Mouse (Mus musculus) midbrain, postnatal 0 days (tissue): ENCODE results near the gene Zbtb22. TPM values are rescaled to one million over a fixed set of nuclear protein-coding genes. Genes with fewer than 3 reads are reported as not detected.
"Not testable (repeated sequence)": the region's sequence is repeated elsewhere in the genome, so short reads cannot be mapped to it uniquely, and the experiment has no call there.

ENCODE experiments used
- ATAC-seq: fragments of 200-750 bp; cut with Nextera tagmentation; 2 replicates; pipeline ENCODE4 v1.8.0; 2017; ENCODE audit warnings: moderate number of reproducible peaks, mild to moderate bottlenecking, moderate TSS enrichment, moderate library complexity; ENCODE audit not compliant: low FRiP score
- DNase-seq: peaks from one replicate; pipeline ENCODE4 v3.0.0-alpha.2; 2015; ENCODE audit warnings: low spot score
- H3K27ac ChIP-seq: fragments of 300-500 bp; sonication (generic); 2 replicates; pipeline ENCODE4 v1.5.1; 2014; ENCODE audit warnings: low read depth, mild to moderate bottlenecking, low read length, mixed read lengths
- H3K27me3 ChIP-seq: fragments of 300-500 bp; sonication (generic); 2 replicates; pipeline ENCODE4 v1.6.1; 2014; ENCODE audit warnings: low read length, control low read depth, mixed read lengths; ENCODE audit not compliant: insufficient read depth
- H3K36me3 ChIP-seq: fragments of 300-500 bp; sonication (generic); 2 replicates; pipeline ENCODE4 v1.6.1; 2014; ENCODE audit warnings: low read length, control low read depth, mixed read lengths; ENCODE audit not compliant: insufficient read depth
- H3K4me1 ChIP-seq: fragments of 300-500 bp; sonication (generic); 2 replicates; pipeline ENCODE4 v1.6.1; 2014; ENCODE audit warnings: mild to moderate bottlenecking, control low read depth, antibody characterized with exemption, low read length, mixed read lengths; ENCODE audit not compliant: insufficient read depth
- H3K4me2 ChIP-seq: fragments of 300-500 bp; sonication (generic); 2 replicates; pipeline ENCODE4 v1.6.1; 2014; ENCODE audit warnings: low read depth, mild to moderate bottlenecking, low read length, mixed read lengths; ENCODE audit not compliant: poor library complexity, severe bottlenecking
- H3K4me3 ChIP-seq: fragments of 300-500 bp; sonication (generic); 2 replicates; pipeline ENCODE4 v1.5.1; 2014; ENCODE audit warnings: low read depth, mild to moderate bottlenecking, low read length, moderate library complexity
- H3K9ac ChIP-seq: fragments of 300-500 bp; sonication (generic); replicated peaks from 2 replicates; pipeline ENCODE4 v1.6.1; 2014; ENCODE audit warnings: mild to moderate bottlenecking, low read length, moderate library complexity, mixed read lengths; ENCODE audit not compliant: poor library complexity, severe bottlenecking
- H3K9me3 ChIP-seq: fragments of 300-500 bp; sonication (generic); 2 replicates; pipeline ENCODE4 v1.6.1; 2016; ENCODE audit warnings: low read length, control low read depth
- CTCF ChIP-seq: IDR thresholded peaks from 2 replicates; pipeline ENCODE4 v1.5.1; 2016; ENCODE audit warnings: antibody characterized with exemption, mild to moderate bottlenecking
- WGBS: fragments of 180-500 bp; shearing (Covaris S2); extraction: QIAGEN DNeasy Blood & Tissue Kit; methylation state at CpG from one replicate; pipeline ENCODE4 v1.1.7; 2014; 5-methylcytosine and 5-hydroxymethylcytosine counted together
- polyA plus RNA-seq: library from polyadenylated mRNA; unstranded; fragments of >200 nt; fragmentation: Nextera tagmentation; extraction: Ambion mirVana; gene quantifications from 2 replicates; pipeline ENCODE4 v1.2.1, GENCODE M21; 2015
- total RNA-seq: library from RNA; depleted of rRNA; stranded (reverse); fragments of >200 nt; gene quantifications from 2 replicates; pipeline ENCODE4 v1.2.3, GENCODE M21; 2014

The Zbtb22 gene
- total and polyA plus RNA-seq, 2 experiments from 2014 or later, result 18.6 to 44.3 TPM

- no peak for TF ChIP-seq CTCF
- Histone ChIP-seq H3K27me3 (no peaks in the 10 kb centered on the region), H3K4me3 (no peak overlapping the region), H3K36me3 (no peaks in the 10 kb centered on the region), H3K4me1 (no peaks in the 10 kb centered on the region), H3K27ac (no peak overlapping the region), H3K4me2 (no peak overlapping the region), H3K9ac (no peak overlapping the region), H3K9me3 (no peaks in the 10 kb centered on the region)
- ATAC-seq (no peak), DNase-seq (no peak)
- WGBS, result 79% methylated on average over 4 of the region's 4 CpGs
Observed at GRCm38 (mm10) chr17:33899642-33900041, 16.1 kb upstream of the Zbtb22 start.

DNA sequence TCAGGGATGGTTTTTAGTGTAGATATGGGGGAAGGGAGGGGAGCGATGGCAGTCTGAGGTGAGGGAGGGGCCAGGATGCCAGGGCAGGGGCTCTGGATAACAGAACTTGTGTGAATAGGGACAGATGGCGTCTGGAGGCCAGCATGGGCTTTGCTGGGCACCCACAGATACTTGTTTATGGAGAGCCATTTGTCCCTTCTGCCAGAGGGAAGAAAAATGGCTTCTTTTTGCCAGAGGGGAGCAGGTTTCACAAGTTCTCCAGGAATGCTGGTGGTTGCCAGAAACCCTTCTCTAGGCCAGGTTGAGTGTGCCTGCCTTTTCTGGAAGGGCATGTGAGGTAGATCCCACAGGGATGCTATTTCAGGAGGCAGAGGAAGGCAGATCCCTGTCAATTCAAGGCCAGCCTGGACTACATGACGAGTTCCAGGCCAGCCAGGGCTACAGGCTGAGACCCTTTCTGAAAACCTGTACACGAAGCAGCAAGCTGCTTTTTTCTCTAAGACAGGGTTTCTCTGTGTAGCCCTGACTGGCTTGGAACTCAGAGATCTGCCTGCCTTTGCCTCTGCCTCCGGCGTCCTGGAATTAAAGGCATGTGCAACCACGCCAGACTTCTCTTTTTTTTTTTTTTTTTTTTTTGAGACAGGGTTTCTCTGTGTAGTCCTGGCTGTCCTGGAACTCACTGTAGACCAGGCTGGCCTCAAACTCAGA lies 15.3 kb upstream of the Zbtb22 start:
- no peak overlapping the region for H3K4me3 ChIP-seq
- H3K27ac ChIP-seq, result no peak overlapping the region
- no peak overlapping the region for H3K4me2 ChIP-seq
- no peak for TF ChIP-seq CTCF
- ATAC-seq (no peak), DNase-seq (no peak)
- no peaks in the 10 kb centered on the region for H3K36me3 ChIP-seq
- H3K9ac ChIP-seq, result no peak overlapping the region
- WGBS, result 78% methylated on average over 7 of the region's 7 CpGs
- no peaks in the 10 kb centered on the region for H3K9me3 ChIP-seq
- no peaks in the 10 kb centered on the region for H3K27me3 ChIP-seq
- no peaks in the 10 kb centered on the region for H3K4me1 ChIP-seq

GRCm38 (mm10) chr17:33900989-33901314 lies 14.8 kb upstream of the Zbtb22 start:
- no peaks in the 10 kb centered on the region for H3K36me3 ChIP-seq
- DNase-seq (no peak), ATAC-seq (no peak)
- H3K27ac ChIP-seq, result no peak overlapping the region
- no peaks in the 10 kb centered on the region for H3K4me1 ChIP-seq
- H3K9me3 ChIP-seq, result no peaks in the 10 kb centered on the region
- no peak overlapping the region for H3K9ac ChIP-seq
- no peak overlapping the region for H3K4me2 ChIP-seq
- TF ChIP-seq CTCF, result no peak
- H3K4me3 ChIP-seq, result no peak overlapping the region
- H3K27me3 ChIP-seq, result no peaks in the 10 kb centered on the region
- WGBS, result 90% methylated on average over 4 of the region's 4 CpGs

DNA sequence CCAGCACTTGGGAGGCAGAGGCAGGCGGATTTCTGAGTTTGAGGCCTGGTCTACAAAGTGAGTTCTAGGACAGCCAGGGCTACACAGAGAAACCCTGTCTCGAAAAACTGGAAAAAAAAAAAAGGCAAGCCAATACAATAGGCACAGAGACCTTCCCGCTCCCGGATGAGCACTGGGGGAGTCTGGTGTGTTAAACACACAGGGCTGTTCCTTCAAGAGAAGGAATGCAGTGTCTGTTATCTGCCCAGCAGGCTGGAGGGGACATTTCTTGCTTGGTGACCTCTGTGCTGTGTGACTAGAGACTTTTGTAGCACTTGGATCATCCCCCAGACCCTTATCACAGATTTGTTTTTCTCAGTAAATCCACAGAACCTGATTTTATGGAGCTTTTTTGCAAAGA lies 14.1 kb upstream of the Zbtb22 start:
- Histone ChIP-seq H3K27me3 (no peaks in the 10 kb centered on the region), H3K9me3 (no peaks in the 10 kb centered on the region), H3K4me3 (no peak overlapping the region), H3K27ac (no peak overlapping the region), H3K4me1 (no peaks in the 10 kb centered on the region), H3K36me3 (no peaks in the 10 kb centered on the region), H3K9ac (no peak overlapping the region), H3K4me2 (no peak overlapping the region)
- TF ChIP-seq CTCF, result no peak
- ATAC-seq, result no peak
- no peak for DNase-seq
- 72% methylated on average over 4 of the region's 4 CpGs for WGBS

DNA sequence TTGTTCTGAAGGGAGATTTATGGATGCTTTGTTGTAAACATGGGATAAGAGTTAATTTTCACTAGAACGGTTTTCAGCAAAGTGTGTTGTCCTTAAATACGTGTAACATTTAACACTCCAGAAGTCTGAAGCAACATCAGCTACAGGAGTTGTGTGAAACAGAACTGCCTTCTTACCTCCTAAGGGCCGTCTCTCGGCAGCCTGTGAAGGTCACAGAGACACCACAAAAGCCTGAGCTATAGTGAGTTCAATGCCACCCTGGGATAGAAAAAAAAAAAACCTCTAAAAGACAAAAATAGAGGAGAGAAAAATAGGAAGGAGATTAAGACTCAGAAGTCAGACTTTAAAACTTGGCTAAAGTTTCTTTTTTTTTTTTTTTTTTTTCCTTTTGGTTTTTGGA lies 13.6 kb upstream of the Zbtb22 start:
- ATAC-seq (no peak), DNase-seq (no peak)
- no peaks in the 10 kb centered on the region for H3K9me3 ChIP-seq
- 81% methylated on average over 4 of the region's 4 CpGs for WGBS
- no peak overlapping the region for H3K9ac ChIP-seq
- H3K4me1 ChIP-seq, result no peaks in the 10 kb centered on the region
- no peak overlapping the region for H3K4me2 ChIP-seq
- no peaks in the 10 kb centered on the region for H3K36me3 ChIP-seq
- no peak overlapping the region for H3K27ac ChIP-seq
- no peak for TF ChIP-seq CTCF
- H3K27me3 ChIP-seq, result no peaks in the 10 kb centered on the region
- no peak overlapping the region for H3K4me3 ChIP-seq

GRCm38 (mm10) chr17:33902491-33902890 lies 13.2 kb upstream of the Zbtb22 start:
- no peaks in the 10 kb centered on the region for H3K4me1 ChIP-seq
- DNase-seq, result no peak
- ATAC-seq, result no peak
- 83% methylated on average over 7 of the region's 7 CpGs for WGBS
- H3K27me3 ChIP-seq, result no peaks in the 10 kb centered on the region
- no peak overlapping the region for H3K27ac ChIP-seq
- no peaks in the 10 kb centered on the region for H3K36me3 ChIP-seq
- no peak overlapping the region for H3K9ac ChIP-seq
- no peak overlapping the region for H3K4me3 ChIP-seq
- no peak for TF ChIP-seq CTCF
- no peak overlapping the region for H3K4me2 ChIP-seq
- no peaks in the 10 kb centered on the region for H3K9me3 ChIP-seq

- not testable (repeated sequence) for H3K9me3 ChIP-seq, H3K27ac ChIP-seq, H3K4me1 ChIP-seq, H3K36me3 ChIP-seq, DNase-seq, H3K4me3 ChIP-seq, H3K4me2 ChIP-seq, H3K27me3 ChIP-seq, ATAC-seq, H3K9ac ChIP-seq
- 67% methylated on average over 6 of the region's 6 CpGs for WGBS
Observed at GRCm38 (mm10) chr17:33903911-33904651, 11.6 kb upstream of the Zbtb22 start.

DNA sequence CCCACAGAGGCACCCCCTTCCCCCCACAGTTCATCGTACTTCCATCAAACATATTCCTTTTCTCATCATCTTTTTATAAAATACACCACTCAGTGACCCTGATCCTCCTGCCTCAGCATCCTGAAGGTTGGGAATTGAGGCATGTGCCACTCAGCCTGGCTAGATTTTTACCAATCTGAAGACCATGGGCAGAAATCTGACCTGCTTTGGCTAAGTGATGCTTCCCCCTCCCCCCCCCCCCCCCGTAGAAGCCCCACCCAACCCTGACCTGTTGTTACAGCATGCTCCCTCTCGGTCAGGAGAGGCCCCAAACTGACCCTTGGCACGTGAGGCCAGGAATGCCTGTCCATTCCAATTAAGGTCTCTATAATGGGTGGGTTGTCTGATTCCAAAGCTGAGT lies 10.9 kb upstream of the Zbtb22 start, which contains the start of gene Platr17:
Gene Platr17 (plus strand): TSS at position 301 of the 400 bp plus-strand sequence.
- not testable (repeated sequence) for DNase-seq, H3K9me3 ChIP-seq, H3K4me2 ChIP-seq, H3K9ac ChIP-seq, H3K36me3 ChIP-seq, ATAC-seq, H3K27ac ChIP-seq, H3K4me1 ChIP-seq, H3K27me3 ChIP-seq, H3K4me3 ChIP-seq
- WGBS, result 36% methylated on average over 3 of the region's 4 CpGs
